Mouse (Mus musculus) 3T3-L1 (cell line): Measurements from ENCODE around the gene Minpp1.
A peak's percentile ranks its signal among the peaks of the same experiment; 100 is the strongest.

Source experiments
- DNase-seq: peaks from one replicate; pipeline ENCODE4 v3.0.0-alpha.2; 2015; ENCODE audit warnings: low read depth, low spot score

The Minpp1 gene

DNA sequence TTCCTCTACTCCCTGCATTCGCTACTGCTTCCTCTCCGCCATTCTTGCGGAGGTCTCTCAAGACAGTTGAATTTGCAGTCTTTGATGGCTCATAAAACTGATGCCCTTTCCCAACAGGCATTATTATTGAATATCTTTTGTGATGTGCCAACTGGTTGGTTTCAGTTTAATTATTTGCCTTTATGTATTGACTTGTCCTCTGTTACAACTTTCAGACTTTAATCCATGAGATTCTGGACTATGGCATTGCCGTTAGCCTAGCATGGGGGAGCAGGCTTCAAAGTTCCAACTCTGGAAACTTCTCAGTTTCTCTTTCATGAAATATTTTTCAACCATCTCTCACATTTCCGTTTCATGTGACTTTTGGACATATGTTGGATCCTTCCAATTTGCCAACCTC lies 41.6 kb downstream of the Minpp1 start:
- no peak for DNase-seq

DNA sequence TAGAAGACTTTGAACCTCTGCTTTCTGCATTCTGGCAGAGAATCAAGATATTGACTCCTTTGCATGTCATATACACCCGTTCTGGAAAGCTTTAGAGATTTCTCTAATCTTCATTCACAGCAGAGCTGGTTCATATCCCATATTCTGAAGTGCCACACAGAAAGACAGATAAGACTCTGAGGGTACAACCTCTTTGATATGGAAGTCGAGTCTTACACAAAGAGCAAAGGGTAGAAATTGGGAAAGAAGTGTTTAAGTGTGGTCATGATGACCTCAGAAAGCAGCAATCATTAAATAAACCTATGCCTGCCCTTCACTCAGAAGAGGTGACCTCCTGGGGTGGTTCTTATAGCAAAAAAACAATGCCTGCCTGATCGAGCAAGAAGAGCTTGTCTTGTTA lies 43.2 kb downstream of the Minpp1 start:
- DNase-seq: no peak

DNA sequence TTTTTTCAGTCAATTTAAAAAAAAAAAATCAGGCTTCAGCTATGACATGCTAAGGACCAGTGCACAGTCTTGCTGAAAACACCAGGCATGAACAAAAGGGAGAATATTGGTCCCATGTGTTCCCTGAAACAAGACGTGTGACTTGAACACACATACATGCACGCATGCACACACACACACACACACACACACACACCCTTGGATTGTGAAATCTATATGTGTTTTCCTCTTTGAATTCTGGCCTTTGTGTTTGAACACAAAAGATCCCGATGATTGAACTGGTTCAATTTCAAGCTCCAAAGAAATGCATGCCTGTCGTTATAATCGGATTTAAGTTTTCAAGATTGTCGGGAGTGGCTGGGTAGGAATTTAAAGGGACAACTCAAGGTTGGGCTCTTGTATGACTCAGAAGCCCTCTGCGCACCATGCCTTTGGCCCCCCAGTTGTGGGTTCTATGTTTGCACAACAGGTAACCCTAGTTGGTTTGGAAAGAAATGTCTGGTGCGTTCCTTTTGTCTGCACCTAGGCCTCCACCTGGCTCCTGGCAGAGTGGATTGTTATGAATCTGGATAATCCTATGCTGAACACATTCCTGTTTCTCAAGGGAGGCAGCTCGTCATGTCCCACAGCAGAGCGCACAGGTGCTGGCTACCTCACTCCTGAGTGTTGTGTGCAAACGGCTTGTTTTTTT lies 43.8 kb downstream of the Minpp1 start:
- DNase-seq: no peak

DNA sequence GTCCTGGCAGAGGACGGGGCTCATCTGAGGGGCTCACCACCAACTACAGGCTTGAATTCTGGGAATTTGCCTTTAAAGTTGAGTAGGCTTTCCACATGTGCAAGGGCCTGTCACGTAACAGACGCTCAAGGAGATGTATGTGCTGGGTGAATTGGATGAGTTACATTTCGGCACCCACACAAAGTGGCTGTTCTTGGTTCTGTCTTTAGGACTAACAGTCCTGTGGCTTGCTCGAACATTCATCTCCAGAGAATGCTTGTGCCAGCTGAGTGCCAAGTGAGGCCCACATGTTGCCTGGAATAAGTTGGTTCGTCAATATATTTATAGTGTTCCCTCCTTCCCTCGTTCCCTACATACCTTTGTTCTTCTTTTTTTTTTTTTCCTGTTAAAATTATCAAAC lies 44.7 kb downstream of the Minpp1 start:
- DNase-seq: no peak

DNA sequence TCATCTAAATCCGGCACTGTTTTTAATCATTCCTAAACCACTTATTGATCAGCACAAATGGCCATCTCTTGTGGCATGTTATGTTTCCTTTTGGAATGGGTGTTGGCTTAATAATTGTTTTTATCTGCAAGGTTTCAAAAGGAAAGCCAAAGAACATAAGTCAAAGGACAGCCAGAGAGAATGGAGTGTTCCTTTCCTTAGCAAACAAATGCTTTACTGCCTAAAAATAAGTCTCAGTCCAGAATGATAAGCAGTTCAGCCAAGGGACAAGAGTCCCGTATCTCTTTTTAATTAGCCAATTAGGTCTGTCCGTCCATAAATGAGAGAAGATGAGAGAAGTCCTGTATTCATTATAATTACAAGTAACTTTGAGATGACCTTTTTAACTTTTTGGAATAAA lies 46.8 kb downstream of the Minpp1 start:
- no peak for DNase-seq

DNA sequence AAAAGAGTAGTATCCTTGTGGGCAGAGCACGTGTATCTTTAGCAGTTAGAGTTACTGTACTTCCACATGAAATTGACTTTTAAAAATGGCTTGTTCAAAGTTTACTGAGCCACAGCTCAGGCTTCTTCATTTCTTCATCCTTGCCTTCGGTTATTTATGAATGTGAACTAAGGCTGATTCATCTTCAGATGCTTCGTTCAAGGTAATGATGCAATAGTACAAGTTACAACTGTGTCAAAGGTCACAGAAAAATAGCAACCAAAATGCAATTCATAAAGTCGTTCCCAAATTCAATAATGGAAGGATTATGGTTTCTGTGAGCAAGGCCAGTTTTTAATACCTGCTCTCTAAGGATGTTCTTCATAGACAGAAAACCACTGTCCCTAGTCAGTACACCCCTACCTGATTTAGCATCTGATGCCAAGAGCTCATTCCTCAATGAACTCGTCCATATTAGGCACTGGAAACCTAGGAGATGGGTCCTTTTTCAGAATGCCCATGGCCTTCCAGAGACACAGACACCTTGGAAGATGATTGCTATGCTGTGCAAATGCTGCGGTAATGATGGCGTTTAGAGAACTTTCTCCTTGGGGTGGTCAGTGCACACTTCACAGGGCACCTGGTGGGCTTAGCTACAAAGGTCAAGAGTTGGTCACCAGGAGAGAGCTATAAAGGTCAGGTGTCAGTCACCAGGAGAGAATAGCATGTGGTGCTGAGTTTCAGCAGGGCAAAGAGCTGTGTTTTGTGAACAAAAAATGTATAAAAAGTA lies 47.4 kb downstream of the Minpp1 start:
- DNase-seq: peak; percentile 17

DNA sequence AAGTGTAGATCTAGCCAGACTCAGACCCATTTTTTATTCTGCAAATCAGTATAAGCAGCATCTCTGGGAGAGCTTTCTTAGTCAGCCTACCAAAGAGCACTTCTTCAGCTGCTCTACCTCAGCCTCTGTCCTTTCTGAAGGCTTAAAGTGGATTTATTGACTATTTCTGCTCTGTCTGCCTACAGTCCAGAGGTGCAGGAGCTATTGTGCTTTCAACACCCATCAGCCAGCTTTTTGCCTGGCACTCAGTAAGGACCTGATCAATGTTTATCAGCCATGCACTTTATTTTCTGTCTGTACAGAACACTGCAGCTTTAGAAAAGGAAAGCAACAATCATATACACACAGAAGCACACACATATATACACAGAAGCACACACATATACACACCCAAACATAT lies 49.3 kb downstream of the Minpp1 start:
- DNase-seq: no peak

DNA sequence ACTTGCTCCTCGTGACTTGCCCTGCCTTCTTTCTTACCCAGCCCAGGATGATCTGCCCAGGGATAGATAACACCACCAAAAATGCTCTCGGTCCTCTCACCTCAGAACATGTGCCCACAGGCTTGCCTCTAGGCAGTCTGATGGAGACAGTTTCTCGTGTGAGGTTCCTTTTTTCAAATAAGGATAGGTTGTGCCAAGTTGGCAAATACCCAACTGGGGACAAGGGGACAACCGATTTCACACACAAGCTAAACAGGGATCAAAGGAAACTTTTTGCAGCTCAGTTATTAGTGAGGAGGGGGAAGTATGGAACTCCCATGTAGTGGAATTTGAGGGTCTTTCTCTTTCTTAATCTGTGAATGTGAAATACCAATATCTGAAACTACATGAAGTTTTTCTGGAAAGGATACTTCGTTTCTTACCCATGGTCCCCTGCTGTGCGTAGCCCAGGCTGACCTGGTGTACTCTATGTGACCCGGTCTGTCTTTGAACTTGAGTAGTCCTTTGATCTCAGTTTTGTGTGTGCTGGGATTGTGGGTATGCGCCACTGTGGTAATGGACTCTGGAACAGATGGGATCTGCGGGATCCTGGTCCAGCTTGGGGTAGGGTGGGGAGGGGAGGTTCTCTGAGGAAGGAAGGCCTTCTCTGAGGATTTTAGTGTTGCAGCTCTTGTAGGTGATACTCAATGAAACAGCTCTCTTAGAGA lies 57.4 kb downstream of the Minpp1 start:
- no peak for DNase-seq

DNA sequence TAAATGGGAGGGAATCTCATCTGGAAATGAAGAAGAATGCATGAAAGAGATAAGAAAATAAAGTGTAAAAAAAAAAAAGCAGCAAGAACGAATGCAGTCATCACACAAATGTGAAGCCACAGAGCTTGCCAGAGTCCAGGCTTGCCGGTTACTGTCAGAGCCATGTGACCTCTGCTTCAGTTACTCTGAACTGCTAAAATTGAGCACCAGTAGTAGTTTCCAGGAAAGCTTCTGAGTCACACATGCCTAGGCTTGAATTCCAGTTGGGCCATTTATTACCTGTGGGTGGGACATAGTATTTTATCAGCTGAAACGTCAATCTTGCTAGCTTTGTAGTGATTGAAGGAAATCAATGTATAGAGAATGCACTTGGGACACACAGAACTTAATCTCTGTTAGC lies 61.8 kb downstream of the Minpp1 start:
- DNase-seq: peak; percentile 68

DNA sequence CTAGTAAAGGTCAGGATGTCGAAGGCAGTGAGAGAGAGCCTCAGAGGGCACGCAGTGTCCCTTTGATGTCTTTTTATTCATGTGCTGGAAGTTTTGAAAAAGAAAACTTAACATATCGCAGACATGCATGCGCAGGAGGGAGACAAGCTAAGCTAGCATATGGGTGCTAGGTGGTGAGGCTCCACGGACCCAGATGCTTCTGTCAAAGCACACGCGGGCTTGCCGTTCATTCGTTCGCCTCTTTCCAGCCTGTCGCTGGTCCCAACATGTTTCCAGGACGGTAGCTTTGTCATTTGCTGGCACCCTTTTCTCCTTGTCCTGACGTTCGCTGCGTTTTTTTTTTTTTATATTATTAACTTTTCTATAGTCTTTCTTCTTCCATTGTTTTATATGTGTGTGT lies 62.6 kb downstream of the Minpp1 start:
- no peak for DNase-seq

DNA sequence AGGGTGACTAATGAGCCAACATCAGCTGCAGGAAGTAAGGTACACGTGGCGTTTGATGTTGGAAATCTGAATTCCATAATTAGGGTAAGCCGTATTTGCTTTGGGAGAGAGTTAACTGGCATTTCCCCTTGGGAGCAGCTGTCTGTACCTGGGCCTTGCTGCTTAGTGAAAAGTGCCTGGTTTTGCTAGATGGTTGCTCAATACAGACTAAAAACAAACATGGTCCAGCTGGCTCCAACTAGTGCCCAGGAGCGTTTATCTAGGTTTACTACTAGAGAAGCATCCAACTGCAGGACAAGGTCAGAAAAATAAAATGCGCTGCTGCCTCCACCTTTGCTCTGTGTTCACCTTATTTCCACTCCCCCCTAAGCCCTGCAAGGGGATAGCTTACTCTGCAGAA lies 64.9 kb downstream of the Minpp1 start:
- no peak for DNase-seq

DNA sequence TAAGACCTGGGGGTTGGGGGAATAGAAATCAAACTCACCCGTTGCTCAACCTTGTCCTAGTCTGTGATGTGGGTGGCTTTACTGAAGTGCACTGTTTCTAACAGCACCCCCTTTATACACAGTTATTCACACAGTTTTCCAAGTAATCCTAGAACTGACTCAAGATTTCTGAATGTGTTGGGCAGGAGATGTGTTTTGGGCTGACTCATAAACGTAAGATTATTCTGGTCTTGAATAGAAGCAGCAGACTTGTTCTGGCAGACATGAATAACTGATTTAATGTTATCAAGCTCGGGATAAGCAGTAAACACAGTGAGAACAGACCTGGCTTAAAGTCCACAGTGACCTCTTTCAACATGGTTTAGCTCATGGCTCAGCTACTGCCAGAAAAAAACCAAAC lies 65.9 kb downstream of the Minpp1 start:
- peak; percentile 60 for DNase-seq

DNA sequence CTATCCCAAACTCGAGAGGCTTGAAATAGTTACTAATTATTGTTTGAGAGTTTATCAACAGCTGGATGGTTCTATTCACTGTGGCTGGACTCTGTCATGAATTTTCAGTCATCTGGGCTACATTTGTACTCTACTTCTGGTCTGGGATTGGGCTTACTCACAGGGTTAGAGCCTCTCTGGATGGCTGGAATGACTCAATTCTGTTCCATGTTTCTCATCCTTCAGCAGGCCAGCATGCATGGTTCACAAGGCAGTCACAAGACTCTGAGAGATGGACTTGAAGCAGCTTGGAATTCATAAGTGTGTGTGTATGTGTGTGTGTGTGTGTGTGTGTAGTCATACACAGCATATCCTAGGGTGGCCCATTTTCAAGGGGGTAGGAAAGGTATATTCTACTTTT lies 66.5 kb downstream of the Minpp1 start:
- DNase-seq: peak; percentile 51

DNA sequence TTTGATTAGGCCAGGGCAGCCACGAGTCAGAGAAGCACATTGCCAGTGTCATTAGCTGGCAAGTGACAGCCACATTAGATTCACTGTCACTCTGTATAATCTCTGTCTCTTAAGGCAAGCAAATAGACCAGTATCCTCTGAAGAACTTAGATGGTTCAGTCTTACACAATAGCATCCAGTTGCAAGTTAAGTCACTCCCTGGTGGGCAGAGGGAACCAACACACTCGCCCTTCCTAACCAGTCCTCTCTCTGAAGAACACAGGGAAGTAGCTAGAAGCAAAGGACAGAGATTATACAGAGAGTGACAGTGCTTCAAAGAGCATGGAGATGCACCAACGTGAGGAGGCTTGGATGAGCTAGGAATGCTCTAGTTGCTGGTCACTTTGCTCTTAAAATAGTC lies 67.7 kb downstream of the Minpp1 start:
- no peak for DNase-seq

DNA sequence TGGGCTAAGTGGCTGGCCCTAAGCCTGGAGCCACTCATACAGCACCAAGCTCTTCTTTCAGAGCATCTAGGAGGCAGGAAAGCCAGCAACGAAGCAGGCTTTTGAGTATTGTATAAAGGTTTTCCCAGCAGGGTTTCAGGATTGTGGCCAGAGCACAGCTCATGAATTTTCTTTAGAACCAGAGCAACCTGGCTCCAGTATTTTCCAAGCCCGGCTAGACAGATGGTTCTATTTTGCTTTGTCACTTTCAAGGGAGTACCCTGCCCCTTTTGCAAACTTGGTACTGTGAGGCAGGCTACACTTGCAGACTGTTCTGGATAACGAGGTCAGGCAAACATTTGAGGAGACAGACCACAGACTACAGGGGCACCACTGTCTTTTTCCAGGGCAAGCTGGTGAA lies 69.7 kb downstream of the Minpp1 start:
- DNase-seq: no peak
